Mouse (Mus musculus) embryonic facial prominence, embryonic 10.5 days (tissue): ENCODE results near the gene Hist1h2ae. TPM values are rescaled to one million over a fixed set of nuclear protein-coding genes. Genes with fewer than 3 reads are reported as not detected.
"Not testable (repeated sequence)": the region's sequence is repeated elsewhere in the genome, so short reads cannot be mapped to it uniquely, and the experiment has no call there.

Source experiments
- DNase-seq: peaks from one replicate; pipeline ENCODE4 v3.0.0-alpha.2; 2017; ENCODE audit warnings: low spot score
- H3K27ac ChIP-seq: fragments of 300-500 bp; sonication (generic); replicated peaks from 2 replicates; pipeline ENCODE4 v1.5.1; 2016; ENCODE audit warnings: mild to moderate bottlenecking
- H3K27me3 ChIP-seq: fragments of 300-500 bp; sonication (generic); replicated peaks from 2 replicates; pipeline ENCODE4 v1.6.1; 2016; ENCODE audit warnings: low read depth, mild to moderate bottlenecking; ENCODE audit not compliant: poor library complexity, severe bottlenecking
- H3K36me3 ChIP-seq: fragments of 300-500 bp; sonication (generic); replicated peaks from 2 replicates; pipeline ENCODE4 v1.6.1; 2016; ENCODE audit warnings: mild to moderate bottlenecking, moderate library complexity
- H3K4me1 ChIP-seq: fragments of 300-500 bp; sonication (generic); 2 replicates; pipeline ENCODE4 v1.6.1; 2016
- H3K4me3 ChIP-seq: fragments of 300-500 bp; sonication (generic); 2 replicates; pipeline ENCODE4 v1.5.1; 2016; ENCODE audit warnings: mild to moderate bottlenecking, moderate library complexity
- H3K9me3 ChIP-seq: fragments of 300-500 bp; sonication (generic); 2 replicates; pipeline ENCODE4 v1.6.1; 2016; ENCODE audit warnings: mild to moderate bottlenecking
- whole genome bisulfite sequencing: fragments of 180-500 bp; shearing (Covaris S2); methylation state at CpG from one replicate; pipeline ENCODE4 v1.1.7; 2016; 5-methylcytosine and 5-hydroxymethylcytosine counted together
- polyA plus RNA-seq: library from polyadenylated mRNA; unstranded; fragments of >200 nt; fragmentation: Nextera tagmentation; extraction: Ambion mirVana; gene quantifications from 2 replicates; pipeline ENCODE4 v1.2.1, GENCODE M21; 2016

Gene Hist1h2ae
- polyA plus RNA-seq, 1 experiment from 2014 or later: 97.7 TPM

DNA sequence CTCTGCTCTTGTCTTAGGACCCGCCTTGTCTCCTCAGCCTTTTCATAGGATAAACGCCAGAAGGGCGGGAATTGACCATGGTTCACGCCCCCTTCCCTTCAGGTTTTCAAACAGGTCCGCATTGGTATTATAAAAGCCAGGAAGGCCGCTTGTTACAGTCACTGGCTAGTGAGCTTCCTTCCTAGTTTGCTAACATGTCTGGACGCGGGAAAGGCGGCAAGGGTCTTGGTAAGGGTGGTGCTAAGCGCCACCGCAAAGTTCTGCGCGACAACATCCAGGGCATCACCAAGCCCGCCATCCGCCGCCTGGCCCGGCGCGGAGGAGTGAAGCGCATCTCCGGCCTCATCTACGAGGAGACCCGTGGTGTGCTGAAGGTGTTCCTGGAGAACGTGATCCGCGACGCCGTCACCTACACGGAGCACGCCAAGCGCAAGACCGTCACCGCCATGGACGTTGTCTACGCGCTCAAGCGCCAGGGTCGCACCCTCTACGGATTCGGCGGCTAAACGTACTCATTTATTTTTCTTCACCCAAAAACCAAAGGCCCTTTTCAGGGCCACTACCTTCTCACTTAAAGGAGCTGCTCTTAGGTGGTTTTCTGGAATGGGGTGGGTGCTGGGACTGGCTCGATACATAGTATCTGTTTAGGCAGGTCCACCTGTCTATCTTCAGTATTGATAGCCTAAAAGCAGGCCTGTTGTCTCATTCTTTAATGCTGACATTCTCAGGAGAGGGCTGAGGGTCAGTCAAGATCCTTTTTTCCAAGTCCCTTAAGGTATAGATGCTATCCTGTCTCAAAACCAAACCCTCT, 10.6 kb upstream of the Hist1h2ae start, which contains the start of gene Hist1h4d:
Gene Hist1h4d (plus strand): TSS at position 191 of the 811 bp plus-strand sequence.
- Histone ChIP-seq H3K27me3 (no peaks in the 10 kb centered on the region), H3K9me3 (no peaks in the 10 kb centered on the region), H3K4me3 (peak within 1 kb of the TSS; percentile 65), H3K27ac (peak within 1 kb of the TSS; percentile 94), H3K36me3 (no peaks in the 10 kb centered on the region), H3K4me1 (peaks cover 37% of the 10 kb centered on the region)
- WGBS: under 1% methylated on average over 43 of the region's 43 CpGs
- peak; percentile 93 for DNase-seq

GRCm38 (mm10) chr13:23577835-23578234, 6.8 kb upstream of the Hist1h2ae start:
- peak overlapping the region; percentile 66; the same call in 1 of the 2 replicates for H3K4me3 ChIP-seq
- no peaks in the 10 kb centered on the region for H3K36me3 ChIP-seq
- no peak for DNase-seq
- no peaks in the 10 kb centered on the region for H3K9me3 ChIP-seq
- 85% methylated on average over 1 of the region's 1 CpGs for WGBS
- peaks cover 29% of the 10 kb centered on the region for H3K4me1 ChIP-seq
- H3K27me3 ChIP-seq: no peaks in the 10 kb centered on the region
- H3K27ac ChIP-seq: peak overlapping the region; percentile 94

GRCm38 (mm10) chr13:23576906-23577639, 6.1 kb upstream of the Hist1h2ae start:
- Histone ChIP-seq H3K27me3 (no peaks in the 10 kb centered on the region), H3K4me3 (peak overlapping the region; percentile 66), H3K4me1 (peaks cover 31% of the 10 kb centered on the region), H3K9me3 (no peaks in the 10 kb centered on the region), H3K36me3 (no peaks in the 10 kb centered on the region), H3K27ac (peak overlapping the region; percentile 94)
- DNase-seq: peak; percentile 31
- 48% methylated on average over 6 of the region's 6 CpGs for WGBS

GRCm38 (mm10) chr13:23576351-23576881, 5.4 kb upstream of the Hist1h2ae start:
- peak; percentile 59 for DNase-seq
- WGBS: 4% methylated on average over 7 of the region's 7 CpGs
- H3K27ac ChIP-seq: peak overlapping the region; percentile 94
- no peaks in the 10 kb centered on the region for H3K9me3 ChIP-seq
- no peaks in the 10 kb centered on the region for H3K27me3 ChIP-seq
- H3K4me1 ChIP-seq: peaks cover 31% of the 10 kb centered on the region
- H3K36me3 ChIP-seq: no peaks in the 10 kb centered on the region
- peak overlapping the region; percentile 66 for H3K4me3 ChIP-seq

GRCm38 (mm10) chr13:23575864-23576313, 4.9 kb upstream of the Hist1h2ae start:
- not testable (repeated sequence) for H3K27me3 ChIP-seq, H3K9me3 ChIP-seq, H3K36me3 ChIP-seq
- under 1% methylated on average over 17 of the region's 40 CpGs for WGBS
- peaks cover 29% of the 10 kb centered on the region for H3K4me1 ChIP-seq
- H3K27ac ChIP-seq: peak overlapping the region; percentile 94
- DNase-seq: peak; percentile 49
- peak overlapping the region; percentile 66 for H3K4me3 ChIP-seq

GRCm38 (mm10) chr13:23575271-23575851, 4.3 kb upstream of the Hist1h2ae start, which contains the start of gene Hist1h3d:
Gene Hist1h3d (plus strand): TSS chr13:23575763.
- WGBS: under 1% methylated on average over 18 of the region's 18 CpGs
- peak; percentile 66 for DNase-seq
- Histone ChIP-seq H3K27me3 (no peaks in the 10 kb centered on the region), H3K9me3 (no peaks in the 10 kb centered on the region), H3K27ac (peak within 1 kb of the TSS; percentile 94), H3K4me1 (peaks cover 26% of the 10 kb centered on the region), H3K4me3 (peak within 1 kb of the TSS; percentile 66), H3K36me3 (no peaks in the 10 kb centered on the region)

DNA sequence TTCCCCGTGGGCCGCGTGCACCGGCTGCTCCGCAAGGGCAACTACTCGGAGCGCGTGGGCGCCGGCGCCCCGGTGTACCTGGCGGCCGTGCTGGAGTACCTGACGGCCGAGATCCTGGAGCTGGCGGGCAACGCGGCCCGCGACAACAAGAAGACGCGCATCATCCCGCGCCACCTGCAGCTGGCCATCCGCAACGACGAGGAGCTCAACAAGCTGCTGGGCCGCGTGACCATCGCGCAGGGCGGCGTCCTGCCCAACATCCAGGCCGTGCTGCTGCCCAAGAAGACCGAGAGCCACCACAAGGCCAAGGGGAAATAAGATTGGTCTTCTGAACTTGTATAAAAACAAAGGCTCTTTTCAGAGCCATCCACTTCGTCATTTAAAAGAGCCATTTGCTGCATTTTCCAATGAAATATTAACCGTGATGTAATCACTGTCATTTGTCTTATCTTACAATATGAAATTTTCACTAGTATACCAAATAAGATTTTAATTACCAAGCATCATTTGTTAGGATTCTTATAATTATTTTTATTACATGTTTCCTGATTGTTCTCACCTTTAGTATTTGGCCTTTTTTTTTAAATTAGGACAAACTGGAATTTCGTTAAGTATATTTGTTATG, 3.6 kb upstream of the Hist1h2ae start:
- peak overlapping the region; percentile 92 for H3K27ac ChIP-seq
- under 1% methylated on average over 15 of the region's 39 CpGs for WGBS
- H3K9me3 ChIP-seq, H3K27me3 ChIP-seq, H3K36me3 ChIP-seq, DNase-seq: not testable (repeated sequence)
- peaks cover 26% of the 10 kb centered on the region for H3K4me1 ChIP-seq
- H3K4me3 ChIP-seq: peak overlapping the region; percentile 66

DNA sequence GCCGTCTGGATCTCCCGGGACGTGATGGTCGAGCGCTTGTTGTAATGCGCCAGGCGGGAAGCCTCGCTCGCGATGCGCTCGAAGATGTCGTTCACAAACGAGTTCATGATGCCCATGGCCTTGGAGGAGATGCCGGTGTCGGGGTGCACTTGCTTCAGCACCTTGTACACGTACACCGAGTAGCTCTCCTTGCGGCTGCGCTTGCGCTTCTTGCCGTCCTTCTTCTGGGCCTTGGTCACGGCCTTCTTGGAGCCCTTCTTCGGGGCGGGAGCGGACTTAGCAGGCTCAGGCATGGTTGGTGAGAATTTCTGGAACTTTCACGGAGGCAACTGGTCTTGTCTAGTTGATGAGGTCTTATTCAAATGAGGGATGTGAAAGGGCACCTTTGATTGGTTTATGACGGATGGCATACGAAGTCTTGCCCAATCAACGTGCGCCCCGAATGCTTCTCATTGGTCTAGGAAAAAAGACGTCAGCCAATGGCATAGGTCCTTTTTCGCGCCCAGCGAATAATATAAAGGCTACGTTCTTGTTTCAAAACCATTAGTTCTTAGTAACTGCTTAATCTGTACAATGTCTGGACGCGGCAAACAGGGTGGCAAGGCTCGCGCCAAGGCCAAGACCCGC, 3.0 kb upstream of the Hist1h2ae start, which contains the start of the genes Hist1h2bf and Hist1h2ad:
Gene Hist1h2bf (minus strand): TSS at position 299 of the 627 bp plus-strand sequence.
Gene Hist1h2ad (plus strand): TSS at position 484 of the 627 bp plus-strand sequence.
- Histone ChIP-seq H3K27ac (peak within 1 kb of the TSS; percentile 92), H3K4me1 (peaks cover 26% of the 10 kb centered on the region), H3K4me3 (peak within 1 kb of the TSS; percentile 66)
- not testable (repeated sequence) for H3K36me3 ChIP-seq, H3K27me3 ChIP-seq, H3K9me3 ChIP-seq
- peak; percentile 89 for DNase-seq
- WGBS: under 1% methylated on average over 42 of the region's 42 CpGs

DNA sequence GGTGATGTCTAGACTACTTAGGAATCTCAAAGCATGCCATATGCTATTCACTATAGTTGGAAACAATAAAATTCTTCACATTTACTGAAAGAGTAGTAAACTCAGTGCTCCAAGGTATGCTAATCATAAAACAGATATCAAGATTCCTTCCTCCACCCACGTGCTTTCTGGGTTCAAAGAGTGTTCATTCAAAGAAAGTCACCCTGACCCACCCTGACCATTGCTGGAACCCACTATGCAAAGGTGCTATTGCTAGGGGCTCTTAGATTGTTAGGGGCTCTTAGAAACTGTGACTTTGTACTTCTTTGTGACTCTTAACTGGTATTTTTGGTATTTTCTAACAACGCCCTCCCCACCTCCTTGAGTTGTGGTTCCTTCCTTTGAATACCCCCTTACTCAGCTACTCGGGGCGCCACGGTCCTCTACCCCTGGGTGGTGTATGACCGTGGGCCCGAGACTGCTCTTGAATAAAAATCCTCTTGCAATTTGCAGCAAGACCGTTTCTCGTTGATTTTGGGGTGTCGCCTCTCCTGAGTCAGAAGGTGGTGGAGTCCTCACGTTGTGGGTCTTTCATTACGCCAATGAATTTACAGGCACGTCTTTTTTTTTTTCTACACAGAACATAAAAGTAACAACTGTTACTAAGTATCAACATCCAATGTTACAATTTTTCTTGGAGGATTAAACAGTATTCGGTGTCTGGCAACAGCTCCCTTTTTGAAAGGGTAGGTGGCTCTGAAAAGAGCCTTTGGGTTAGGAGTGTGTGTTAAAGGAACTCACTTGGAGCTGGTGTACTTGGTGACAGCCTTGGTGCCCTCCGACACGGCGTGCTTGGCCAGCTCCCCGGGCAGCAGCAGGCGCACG, 2.2 kb upstream of the Hist1h2ae start:
- Histone ChIP-seq H3K4me1 (peaks cover 26% of the 10 kb centered on the region), H3K4me3 (peak overlapping the region; percentile 61), H3K27ac (peak overlapping the region; percentile 92)
- not testable (repeated sequence) for H3K27me3 ChIP-seq, H3K36me3 ChIP-seq, H3K9me3 ChIP-seq
- DNase-seq: peak; percentile 41
- 12% methylated on average over 20 of the region's 20 CpGs for WGBS

DNA sequence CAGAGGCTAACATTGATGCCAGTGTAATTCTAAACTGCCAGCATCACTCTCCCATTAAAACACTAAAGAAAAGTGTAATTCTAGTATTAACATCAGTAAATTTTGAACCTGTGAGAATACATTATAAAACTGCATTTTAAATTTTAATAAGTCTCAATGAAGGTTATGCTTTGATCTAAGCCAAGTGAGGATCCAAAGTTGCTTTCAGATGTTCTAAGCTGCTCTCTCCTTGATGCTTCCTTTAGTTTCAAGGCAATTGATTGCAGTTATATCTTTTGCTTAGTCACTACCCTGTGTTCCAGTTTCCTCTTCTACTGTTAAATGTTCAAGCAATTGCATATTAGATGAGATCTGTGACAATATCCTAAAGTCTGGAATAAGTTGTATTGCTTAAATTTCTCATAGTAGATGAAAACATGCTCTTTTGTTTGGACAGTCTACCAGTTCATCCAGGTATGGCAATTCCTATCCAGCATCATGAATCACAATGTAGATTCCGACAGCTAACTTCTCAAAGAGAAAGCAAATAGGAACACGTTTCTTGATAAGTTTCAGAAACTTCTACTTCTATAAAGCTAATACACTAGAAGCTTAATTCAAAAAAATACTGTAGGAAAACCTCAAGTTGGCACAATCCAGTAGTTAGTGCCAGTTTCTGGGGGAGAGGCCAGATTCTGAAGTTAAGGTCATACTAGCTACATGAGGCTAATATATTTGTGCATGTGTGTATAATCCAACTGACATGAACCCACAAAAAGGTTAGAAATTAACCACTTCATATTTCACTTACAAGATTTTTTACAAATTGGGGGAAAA, 1.4 kb upstream of the Hist1h2ae start:
- no peaks in the 10 kb centered on the region for H3K27me3 ChIP-seq
- H3K4me1 ChIP-seq: peaks cover 26% of the 10 kb centered on the region
- no peaks in the 10 kb centered on the region for H3K9me3 ChIP-seq
- 47% methylated on average over 2 of the region's 2 CpGs for WGBS
- peak overlapping the region; percentile 92 for H3K27ac ChIP-seq
- H3K4me3 ChIP-seq: peak overlapping the region; percentile 61
- no peaks in the 10 kb centered on the region for H3K36me3 ChIP-seq
- no peak for DNase-seq
